In the genomic region with DNA sequence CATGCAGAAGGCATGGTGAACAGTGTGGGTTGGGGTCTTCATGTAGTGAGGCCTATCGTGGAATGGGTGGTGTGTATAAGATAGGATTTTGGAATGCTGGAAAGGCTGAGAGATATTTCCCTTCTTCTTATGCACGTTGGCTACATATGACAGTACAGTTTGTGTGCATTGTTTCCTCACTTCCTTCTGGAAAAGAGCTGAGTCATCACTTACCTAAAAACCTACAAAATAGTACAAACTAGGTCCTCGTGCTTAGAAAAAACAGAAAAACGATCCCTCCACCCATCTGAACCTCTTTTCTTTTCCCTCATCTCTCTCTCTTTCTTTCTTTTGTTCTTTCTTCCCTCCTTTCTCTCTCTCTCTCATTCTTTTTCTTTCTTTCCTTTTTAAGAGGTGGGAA, we compare ENCODE assay signal across 19 mouse cellular contexts.
DNase-seq lines count a peak whose midpoint lies in the region; ATAC-seq and TF ChIP-seq lines count a peak whose summit lies in the region.
"Had no signal": no experiment of that assay in that cellular context is flagged by ENCODE, and none has a peak within 500 bp of the region (broad histone marks: within the 10 kb centered on the region; RNA-seq: fewer than 3 reads in every experiment).

No protein-coding gene starts in this region.

- H3K4me1 ChIP-seq in ES-E14 (ENCODE audit: control insufficient read depth in 2 of 2, insufficient read depth in 2 of 2, low read length in 2 of 2, poor library complexity in 1 of 2): no peaks in the 10 kb centered on the region
- H3K4me1 ChIP-seq: embryonic facial prominence, embryonic 13.5 days; embryonic facial prominence, embryonic 15.5 days; forebrain, embryonic 13.5 days; forebrain, embryonic 15.5 days had no signal

- in situ Hi-C loops in ES-E14 (cut with MboI; ENCODE audit: low sequenced_read_pairs in 2 of 2, unreplicated experiment in 2 of 2): no loop called here

- DNase-seq in ES-E14 (ENCODE audit: low read depth, low spot score): no peak
- no peak for DNase-seq in frontal cortex, postnatal 25 days (ENCODE audit: low spot score in 2 of 2)
- no peak for DNase-seq in embryo, embryonic 11 days
- no peak for DNase-seq in lung, postnatal 14 days
- DNase-seq: adrenal gland, postnatal 14 days; cerebellum, adult 11-12 months; cerebellum, adult 2 months; cerebellum, adult 9-10 months; cerebellum, postnatal 10 days; cerebellum, postnatal 25 days; forebrain, postnatal 0 days had no signal

- H3K9me3 ChIP-seq in ES-E14 (ENCODE audit: control insufficient read depth, insufficient read depth, low read depth, low read length): no peaks in the 10 kb centered on the region
- H3K9me3 ChIP-seq: embryonic facial prominence, embryonic 13.5 days; embryonic facial prominence, embryonic 15.5 days; forebrain, embryonic 13.5 days; forebrain, embryonic 15.5 days had no signal

- 0 out of 2 replicates have a peak, but pooled peaks have one; percentile 36 for ATAC-seq in granulocyte monocyte progenitor cell, adult 5-6 weeks (replicated peaks; ENCODE audit: poor library complexity, severe bottlenecking)
- ATAC-seq: activated CD4-positive, CD25-positive, alpha-beta regulatory T cell, adult 4 months; forebrain, embryonic 13.5 days; forebrain, embryonic 15.5 days; forebrain, postnatal 0 days; Patski had no signal

- no peak overlapping the region for H3K27ac ChIP-seq in ES-E14 (ENCODE audit: insufficient read depth, low read depth, low read length, poor library complexity, severe bottlenecking)
- H3K27ac ChIP-seq: embryonic facial prominence, embryonic 13.5 days; embryonic facial prominence, embryonic 15.5 days; forebrain, embryonic 13.5 days; forebrain, embryonic 15.5 days had no signal

- H3K9ac ChIP-seq in ES-E14 (ENCODE audit: insufficient read depth, low read depth, low read length, poor library complexity, severe bottlenecking): no peak overlapping the region
- H3K9ac ChIP-seq: embryonic facial prominence, embryonic 13.5 days; embryonic facial prominence, embryonic 15.5 days; forebrain, embryonic 13.5 days; forebrain, embryonic 15.5 days; forebrain, postnatal 0 days had no signal

- H3K4me3 ChIP-seq in ES-E14 (ENCODE audit: insufficient read depth in 1 of 2, low read depth in 1 of 2, low read length in 2 of 2, poor library complexity in 1 of 2, severe bottlenecking in 1 of 2): no peak overlapping the region
- H3K4me3 ChIP-seq: embryonic facial prominence, embryonic 13.5 days; embryonic facial prominence, embryonic 15.5 days; erythroblast, embryonic 14.5 days; forebrain, embryonic 13.5 days; forebrain, embryonic 15.5 days had no signal

- no peaks in the 10 kb centered on the region for H3K36me3 ChIP-seq in ES-E14 (ENCODE audit: control insufficient read depth, insufficient read depth, low read length, poor library complexity, severe bottlenecking)
- H3K36me3 ChIP-seq: embryonic facial prominence, embryonic 13.5 days; embryonic facial prominence, embryonic 15.5 days; forebrain, embryonic 15.5 days had no signal

TF ChIP-seq in ES-E14, 5 proteins besides CTCF, POLR2A, EP300 and RAD21:
- TF ChIP-seq ZNF384 (IDR thresholded peaks at IDR 0.05; ENCODE audit: low read depth, low read length) (no peak), MAFK (IDR thresholded peaks at IDR 0.05; ENCODE audit: insufficient read depth, low read depth, low read length) (peak; percentile 89)
TF ChIP-seq in ES-E14: peak in this region for 1.
